Mouse (Mus musculus) NIH3T3 (cell line): ENCODE data around the gene Zxdb.
"Not testable (repeated sequence)": the region's sequence is repeated elsewhere in the genome, so short reads cannot be mapped to it uniquely, and the experiment has no call there.

ENCODE experiments used
- DNase-seq: peaks from one replicate; pipeline ENCODE4 v3.0.0-alpha.2; 2012; ENCODE audit warnings: low read depth

Zxdb gene

DNA sequence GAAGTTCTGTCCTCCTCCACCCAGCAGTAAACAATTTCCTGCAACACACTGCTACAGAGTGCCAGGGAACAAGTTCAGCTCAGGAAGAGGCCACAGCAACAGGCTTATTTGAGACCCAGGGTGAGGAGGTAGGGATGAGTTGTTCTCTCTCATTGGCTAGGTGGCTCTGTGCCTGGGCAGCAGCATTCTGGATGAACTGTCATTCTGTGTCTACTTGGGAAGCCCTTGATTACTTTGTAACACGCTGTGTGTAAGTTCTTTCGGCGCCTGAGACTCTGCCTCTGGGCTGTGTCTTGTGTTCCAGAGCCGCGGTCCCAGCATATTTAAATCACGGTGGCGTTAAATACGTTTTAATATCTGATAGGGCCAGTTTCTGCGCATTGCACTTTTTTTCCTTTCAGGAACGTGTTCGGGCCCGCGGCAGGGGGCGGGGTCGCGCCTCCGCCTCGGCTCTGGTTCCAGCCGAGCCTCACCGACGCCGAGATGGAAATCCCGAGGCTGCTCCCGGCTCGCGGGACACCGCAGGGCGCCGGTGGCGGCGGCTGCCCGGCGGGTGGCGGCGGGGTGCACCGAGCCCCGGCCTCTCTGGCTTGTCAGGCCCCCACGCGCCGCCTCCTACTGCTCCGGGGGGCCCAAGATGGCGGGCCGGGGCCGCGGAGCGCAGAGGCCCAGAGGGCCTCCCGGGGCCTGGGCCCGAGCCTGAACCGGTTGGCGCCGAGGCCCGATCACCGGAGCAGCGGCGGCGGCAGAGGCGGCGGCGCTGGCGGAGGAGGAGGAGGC lies at the start of gene Zxdb:
Gene Zxdb, plus strand, starts transcription at position 378 of the 780 bp plus-strand sequence.
- not testable (repeated sequence) for DNase-seq

DNA sequence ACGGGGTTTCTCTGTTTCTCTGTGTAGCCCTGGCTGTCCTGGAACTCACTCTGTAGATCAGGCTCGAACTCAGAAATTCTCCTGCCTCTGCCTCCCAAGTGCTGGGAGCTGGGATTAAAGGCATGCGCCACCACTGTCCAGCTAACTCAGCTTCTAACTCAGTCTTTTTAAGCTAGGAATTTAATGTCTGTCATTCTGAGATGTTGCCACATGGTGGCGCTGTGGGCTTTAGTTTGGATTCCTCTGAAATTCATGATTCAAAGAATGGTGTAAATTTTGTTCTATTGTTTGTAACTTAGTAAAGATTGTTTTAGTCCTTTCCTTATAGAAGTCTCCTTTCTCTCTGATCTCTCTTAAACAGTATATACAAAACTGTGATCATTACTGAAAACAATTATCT lies 49.4 kb upstream of the Zxdb start:
- peak; percentile 78 for DNase-seq

DNA sequence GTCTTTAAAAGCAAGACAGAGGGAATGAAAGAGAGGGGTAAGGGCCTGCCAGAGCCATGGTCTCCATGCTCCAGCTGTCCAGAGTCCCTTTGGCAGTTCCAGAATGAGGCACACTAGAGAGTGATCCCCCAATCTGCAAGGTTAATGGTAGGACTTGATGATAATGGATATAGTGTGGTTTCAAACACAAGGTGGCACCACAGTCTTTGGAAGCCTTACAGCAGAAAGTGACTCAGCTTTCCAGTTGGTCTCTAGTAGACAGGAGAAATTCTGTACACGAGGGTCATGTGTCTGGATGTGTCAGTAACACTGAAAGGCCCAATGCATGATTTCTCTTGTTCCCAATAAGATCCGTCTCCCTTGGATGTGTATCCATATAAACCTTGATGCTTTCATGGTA lies 42.8 kb upstream of the Zxdb start:
- not testable (repeated sequence) for DNase-seq

- peak; percentile 2 for DNase-seq
Measured at GRCm38 (mm10) chrX:94689593-94689992, 34.8 kb upstream of the Zxdb start.

- not testable (repeated sequence) for DNase-seq
Measured at GRCm38 (mm10) chrX:94706676-94707075, 17.7 kb upstream of the Zxdb start.

DNA sequence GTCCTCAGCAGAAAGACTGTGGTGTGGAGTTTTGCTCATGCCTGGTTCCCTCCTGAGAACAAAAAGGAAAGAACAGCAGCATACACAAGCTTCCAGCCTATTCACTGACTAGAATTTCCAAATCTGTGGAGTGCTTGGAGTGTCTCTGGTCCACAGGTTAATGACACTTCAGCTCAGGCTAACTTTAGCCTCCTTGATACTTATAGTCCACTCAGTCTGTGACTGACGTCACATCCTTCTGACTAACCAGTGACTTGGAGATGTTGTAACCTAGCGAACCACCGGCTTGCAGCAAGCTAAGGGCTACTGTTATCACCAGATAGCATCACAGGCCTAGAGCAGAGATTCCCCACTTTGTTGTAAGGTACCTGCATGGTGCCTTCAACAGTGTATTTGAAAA lies 14.6 kb upstream of the Zxdb start:
- DNase-seq: not testable (repeated sequence)

GRCm38 (mm10) chrX:94724972-94725569 lies 702 bp downstream of the Zxdb start:
- not testable (repeated sequence) for DNase-seq

DNA sequence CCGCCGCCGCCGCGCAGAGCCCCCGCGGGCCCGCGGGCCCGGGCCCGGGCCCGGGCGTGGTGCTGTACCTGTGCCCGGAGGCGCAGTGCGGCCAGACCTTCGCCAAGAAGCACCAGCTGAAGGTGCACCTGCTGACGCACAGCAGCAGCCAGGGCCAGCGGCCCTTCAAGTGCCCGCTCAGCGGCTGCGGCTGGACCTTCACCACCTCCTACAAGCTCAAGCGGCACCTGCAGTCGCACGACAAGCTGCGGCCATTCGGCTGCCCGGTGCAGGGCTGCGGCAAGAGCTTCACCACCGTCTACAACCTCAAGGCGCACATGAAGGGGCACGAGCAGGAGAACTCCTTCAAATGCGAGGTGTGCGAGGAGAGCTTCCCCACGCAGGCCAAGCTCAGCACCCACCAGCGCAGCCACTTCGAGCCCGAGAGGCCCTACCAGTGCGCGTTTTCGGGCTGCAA lies 1.3 kb downstream of the Zxdb start:
- not testable (repeated sequence) for DNase-seq

GRCm38 (mm10) chrX:94731596-94731995 lies 7.2 kb downstream of the Zxdb start:
- no peak for DNase-seq

- no peak for DNase-seq
Measured at GRCm38 (mm10) chrX:94753733-94754132, 29.4 kb downstream of the Zxdb start.

- DNase-seq: no peak
Measured at GRCm38 (mm10) chrX:94759959-94760358, 35.6 kb downstream of the Zxdb start.

- DNase-seq: no peak
Measured at GRCm38 (mm10) chrX:94773876-94774275, 49.5 kb downstream of the Zxdb start.
